Mouse (Mus musculus) limb, embryonic 10.5 days (tissue): ENCODE results near the gene Mapk8. TPM values are rescaled to one million over a fixed set of nuclear protein-coding genes. Genes with fewer than 3 reads are reported as not detected.

Experiments used
- DNase-seq: peaks from one replicate; pipeline ENCODE4 v3.0.0-alpha.2; 2017; ENCODE audit warnings: low spot score
- H3K27ac ChIP-seq: fragments of 300-500 bp; sonication (generic); 2 replicates; pipeline ENCODE4 v1.5.1; 2016; ENCODE audit warnings: mild to moderate bottlenecking
- H3K27me3 ChIP-seq: fragments of 300-500 bp; sonication (generic); 2 replicates; pipeline ENCODE4 v1.6.1; 2016; ENCODE audit warnings: low read depth, mild to moderate bottlenecking; ENCODE audit not compliant: poor library complexity, severe bottlenecking
- H3K36me3 ChIP-seq: fragments of 300-500 bp; sonication (generic); 2 replicates; pipeline ENCODE4 v1.6.1; 2016; ENCODE audit warnings: mild to moderate bottlenecking, moderate library complexity
- H3K4me1 ChIP-seq: fragments of 300-500 bp; sonication (generic); 2 replicates; pipeline ENCODE4 v1.6.1; 2016
- H3K4me3 ChIP-seq: fragments of 300-500 bp; sonication (generic); 2 replicates; pipeline ENCODE4 v1.5.1; 2016; ENCODE audit warnings: mild to moderate bottlenecking, moderate library complexity
- H3K9me3 ChIP-seq: fragments of 300-500 bp; sonication (generic); replicated peaks from 2 replicates; pipeline ENCODE4 v1.6.1; 2016; ENCODE audit warnings: mild to moderate bottlenecking
- WGBS: fragments of 180-500 bp; shearing (Covaris S2); methylation state at CpG from one replicate; pipeline ENCODE4 v1.1.7; 2016; 5-methylcytosine and 5-hydroxymethylcytosine counted together
- polyA plus RNA-seq: library from polyadenylated mRNA; unstranded; fragments of >200 nt; fragmentation: Nextera tagmentation; extraction: Ambion mirVana; gene quantifications from 2 replicates; pipeline ENCODE4 v1.2.1, GENCODE M21; 2016

The Mapk8 gene
- polyA plus RNA-seq, 1 experiment from 2014 or later = 24.6 TPM

DNA sequence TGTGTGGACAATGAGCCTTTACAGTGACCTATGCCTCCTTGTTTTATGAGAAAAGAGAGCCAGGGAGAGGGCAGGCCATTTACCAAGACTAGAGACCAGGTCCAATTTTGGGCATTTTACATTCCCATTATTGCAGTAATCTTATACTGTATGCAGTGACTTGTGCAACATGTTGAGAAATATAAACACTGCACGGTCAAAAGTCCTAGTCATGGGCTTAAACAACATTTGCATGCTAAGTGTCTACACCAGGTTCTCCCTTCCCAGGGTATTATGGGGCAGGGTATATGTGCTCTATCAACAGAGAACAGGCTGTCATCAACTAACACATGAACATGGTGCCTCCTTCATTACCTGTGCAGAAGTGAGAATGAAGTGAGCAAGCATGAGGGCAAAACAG, 72.9 kb downstream of the Mapk8 start:
- H3K27ac ChIP-seq = no peak overlapping the region
- peaks cover 17% of the 10 kb centered on the region for H3K4me1 ChIP-seq
- WGBS = 91% methylated on average over 1 of the region's 1 CpGs
- no peak for DNase-seq
- no peaks in the 10 kb centered on the region for H3K9me3 ChIP-seq
- H3K27me3 ChIP-seq = no peaks in the 10 kb centered on the region
- no peak overlapping the region for H3K4me3 ChIP-seq
- peaks cover 20% of the 10 kb centered on the region for H3K36me3 ChIP-seq

DNA sequence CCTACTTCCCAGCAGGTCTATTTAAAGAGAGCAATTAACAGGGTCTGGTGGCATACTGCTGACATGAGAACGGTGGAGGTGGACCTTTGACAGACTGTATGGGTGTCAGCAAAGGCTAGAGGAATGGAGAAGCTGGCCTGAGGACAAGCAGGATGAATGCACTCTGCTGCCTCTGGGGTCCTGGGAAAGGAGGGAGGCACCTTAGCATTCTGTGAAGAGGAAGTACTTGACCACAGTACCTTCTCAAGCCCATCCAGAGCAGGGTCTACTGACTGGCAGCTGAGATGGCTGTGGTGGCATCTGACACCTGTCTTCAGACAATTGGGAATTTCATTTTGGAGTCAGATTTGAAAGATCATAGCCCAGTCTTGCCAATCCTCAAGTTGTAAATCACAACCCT, 73.7 kb downstream of the Mapk8 start:
- Histone ChIP-seq H3K27ac (no peak overlapping the region), H3K36me3 (peaks cover 16% of the 10 kb centered on the region), H3K4me1 (peaks cover 17% of the 10 kb centered on the region), H3K9me3 (no peaks in the 10 kb centered on the region), H3K4me3 (no peak overlapping the region), H3K27me3 (no peaks in the 10 kb centered on the region)
- 38% methylated on average over 1 of the region's 1 CpGs for WGBS
- no peak for DNase-seq

DNA sequence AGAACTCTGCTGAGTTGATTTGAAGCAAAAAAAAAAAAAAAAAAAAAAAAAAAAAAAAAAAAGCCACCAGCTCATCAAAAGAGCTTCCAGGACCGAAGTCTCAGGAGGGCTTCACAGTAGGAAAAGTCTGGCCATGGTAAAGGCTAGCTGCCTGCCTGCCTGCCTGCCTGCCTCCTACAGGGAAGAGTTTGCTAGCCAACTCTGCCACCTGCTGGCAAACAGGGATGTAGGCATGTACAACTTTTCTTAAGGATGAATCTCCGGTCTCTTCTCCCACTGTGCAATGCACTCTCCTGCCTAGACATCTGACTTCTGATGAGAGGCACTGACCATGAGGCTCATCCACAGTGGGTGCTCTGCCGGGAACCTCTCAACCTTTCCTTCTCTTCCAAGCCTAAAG, 75.7 kb downstream of the Mapk8 start:
- peaks cover 6% of the 10 kb centered on the region; the same call in 1 of the 2 replicates for H3K36me3 ChIP-seq
- H3K27me3 ChIP-seq = no peaks in the 10 kb centered on the region
- H3K27ac ChIP-seq = no peak overlapping the region
- no peak overlapping the region for H3K4me3 ChIP-seq
- DNase-seq = peak; percentile 76
- WGBS = 23% methylated on average over 3 of the region's 3 CpGs
- peaks cover 17% of the 10 kb centered on the region for H3K4me1 ChIP-seq
- H3K9me3 ChIP-seq = no peaks in the 10 kb centered on the region

DNA sequence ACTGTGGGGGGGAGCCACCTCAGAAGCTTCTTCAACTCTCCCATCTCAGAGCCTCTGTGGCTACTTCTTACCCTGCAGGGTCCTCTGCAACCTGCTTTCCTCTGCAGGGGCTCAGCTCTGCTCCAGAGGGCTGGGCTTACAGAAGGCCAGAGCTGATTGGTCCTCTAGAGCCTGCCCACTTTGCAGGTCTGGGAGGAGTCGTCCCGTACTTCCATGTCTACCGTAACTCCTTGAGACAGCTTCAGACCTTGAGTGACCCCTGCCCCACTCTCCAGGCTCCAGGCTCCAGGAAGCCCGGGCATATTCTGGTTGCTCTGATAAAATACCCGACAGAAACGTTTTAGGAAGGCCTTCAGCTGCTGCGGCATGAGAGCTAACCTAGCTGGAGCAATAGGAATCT, 76.9 kb downstream of the Mapk8 start:
- 0 out of 2 replicates have a peak overlapping the region, but pooled peaks have one; percentile 28 for H3K4me3 ChIP-seq
- no peaks in the 10 kb centered on the region for H3K9me3 ChIP-seq
- WGBS = 13% methylated on average over 7 of the region's 7 CpGs
- H3K4me1 ChIP-seq = peaks cover 17% of the 10 kb centered on the region
- H3K27ac ChIP-seq = no peak overlapping the region
- H3K27me3 ChIP-seq = no peaks in the 10 kb centered on the region
- no peaks in the 10 kb centered on the region for H3K36me3 ChIP-seq
- DNase-seq = peak; percentile 39

DNA sequence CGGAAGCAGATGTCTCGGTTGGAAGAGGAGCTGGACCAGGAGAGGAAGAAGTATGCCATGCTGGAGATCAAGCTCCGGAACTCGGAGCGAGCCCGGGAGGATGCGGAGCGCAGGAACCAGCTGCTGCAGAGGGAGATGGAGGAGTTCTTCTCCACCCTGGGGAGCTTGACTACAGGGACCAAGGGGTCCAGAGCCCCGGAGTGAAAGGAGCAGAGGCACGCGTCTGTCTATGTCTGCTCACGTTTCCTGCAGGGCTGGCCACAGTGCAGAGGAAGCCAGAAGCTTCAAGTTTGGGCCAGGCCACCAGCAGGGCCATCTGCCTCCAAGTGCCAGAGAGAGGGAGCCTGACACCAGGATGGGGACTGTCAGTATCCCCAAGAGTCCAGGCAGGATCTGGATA, 77.6 kb downstream of the Mapk8 start:
- WGBS = 83% methylated on average over 12 of the region's 12 CpGs
- no peaks in the 10 kb centered on the region for H3K9me3 ChIP-seq

DNA sequence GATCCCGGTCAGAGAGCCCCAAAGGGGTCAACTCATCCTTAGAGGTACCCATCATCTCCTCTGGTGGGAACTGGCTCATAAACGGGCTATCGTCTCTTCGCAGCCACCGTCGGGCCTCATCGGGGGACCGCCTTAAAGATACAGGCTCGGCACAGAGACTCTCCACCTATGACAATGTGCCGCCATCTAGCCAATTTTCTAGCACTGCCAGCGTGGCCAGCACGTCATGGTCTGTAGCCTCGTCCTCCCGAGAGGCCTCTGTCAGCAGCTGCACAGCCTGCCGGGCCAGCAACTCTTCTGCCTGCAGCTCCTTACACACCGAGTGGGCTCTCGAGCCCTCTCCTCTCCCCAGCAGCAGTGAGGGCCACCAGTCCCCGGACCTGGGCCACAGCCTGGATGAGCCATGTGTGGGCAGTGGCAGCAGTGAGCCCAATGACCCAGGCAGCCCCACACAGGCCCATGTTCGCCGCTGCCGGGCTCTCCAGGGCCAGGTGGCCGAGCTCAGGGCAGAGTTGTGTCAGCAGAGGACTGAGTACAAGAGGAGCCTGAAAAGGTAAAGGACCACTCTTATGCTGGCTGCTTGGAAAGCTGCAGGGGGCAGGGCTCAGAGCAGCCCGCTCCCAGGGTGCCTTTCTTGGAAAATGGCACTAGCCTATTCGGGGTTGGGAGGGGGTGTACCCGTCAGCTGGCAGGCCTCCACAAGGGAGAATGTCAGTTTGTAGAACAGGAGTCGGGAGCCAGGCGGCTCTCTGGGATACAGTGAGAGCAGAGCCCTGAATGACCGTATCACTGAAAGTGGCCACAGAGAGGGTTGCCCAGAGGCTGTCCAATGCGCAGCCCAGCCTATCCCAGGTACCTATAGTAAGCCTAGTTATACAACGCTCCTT, 79.8 kb downstream of the Mapk8 start:
- DNase-seq = peak; percentile 28
- Histone ChIP-seq H3K27ac (no peak overlapping the region), H3K4me1 (peaks cover 31% of the 10 kb centered on the region), H3K9me3 (no peaks in the 10 kb centered on the region), H3K27me3 (peaks cover 17% of the 10 kb centered on the region), H3K36me3 (no peaks in the 10 kb centered on the region), H3K4me3 (no peak overlapping the region)
- WGBS = 88% methylated on average over 30 of the region's 30 CpGs

More for the DNA sequence above, 77.6 kb downstream of the Mapk8 start:
- Histone ChIP-seq H3K36me3 (no peaks in the 10 kb centered on the region), H3K27ac (no peak overlapping the region), H3K27me3 (no peaks in the 10 kb centered on the region), H3K4me1 (peaks cover 17% of the 10 kb centered on the region), H3K4me3 (no peak overlapping the region)
- peak; percentile 26 for DNase-seq

DNA sequence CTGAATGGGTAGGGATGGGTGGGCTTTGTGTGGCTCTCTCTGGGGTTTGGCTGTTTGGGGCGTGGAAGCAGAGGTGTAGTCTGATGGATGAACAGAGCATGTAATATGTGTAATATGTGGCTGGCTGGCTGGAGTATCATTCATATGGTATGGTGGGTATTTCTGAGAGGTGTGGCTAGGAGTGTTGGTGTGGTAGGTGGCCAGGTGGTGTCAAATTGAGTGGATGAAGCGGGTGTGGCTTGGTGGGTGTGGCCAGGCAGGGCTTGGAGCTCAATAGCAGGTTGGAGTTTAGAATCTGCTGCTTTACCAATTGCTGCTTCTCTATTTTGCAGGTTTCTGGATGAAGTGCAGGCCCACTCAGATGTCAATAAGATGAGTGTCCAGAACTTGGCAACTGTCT, 82.9 kb downstream of the Mapk8 start:
- Histone ChIP-seq H3K36me3 (no peaks in the 10 kb centered on the region), H3K27me3 (peaks cover 18% of the 10 kb centered on the region), H3K9me3 (no peaks in the 10 kb centered on the region), H3K4me3 (no peak overlapping the region), H3K4me1 (peaks cover 28% of the 10 kb centered on the region), H3K27ac (no peak overlapping the region)
- WGBS = 86% methylated on average over 2 of the region's 2 CpGs
- DNase-seq = no peak

DNA sequence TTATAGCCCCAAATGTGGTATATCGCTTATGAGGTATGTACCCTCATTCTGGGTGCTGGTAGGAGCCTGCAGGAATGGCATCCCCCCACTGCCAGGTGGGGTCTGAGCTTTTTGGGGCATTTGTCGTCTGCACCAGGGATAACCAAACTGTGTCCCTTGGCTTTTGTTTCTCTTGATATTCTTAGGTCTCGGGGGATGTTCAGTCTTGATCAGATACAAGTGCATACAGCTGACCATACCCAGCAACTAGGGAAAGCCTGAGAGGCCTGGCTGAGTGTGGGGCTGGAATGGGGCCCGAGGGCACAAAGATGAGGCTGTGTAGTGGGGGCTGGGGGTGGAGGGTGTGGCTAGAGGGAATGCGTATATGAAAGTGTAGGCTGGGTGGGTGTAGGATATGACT, 83.3 kb downstream of the Mapk8 start:
- 83% methylated on average over 5 of the region's 5 CpGs for WGBS

DNA sequence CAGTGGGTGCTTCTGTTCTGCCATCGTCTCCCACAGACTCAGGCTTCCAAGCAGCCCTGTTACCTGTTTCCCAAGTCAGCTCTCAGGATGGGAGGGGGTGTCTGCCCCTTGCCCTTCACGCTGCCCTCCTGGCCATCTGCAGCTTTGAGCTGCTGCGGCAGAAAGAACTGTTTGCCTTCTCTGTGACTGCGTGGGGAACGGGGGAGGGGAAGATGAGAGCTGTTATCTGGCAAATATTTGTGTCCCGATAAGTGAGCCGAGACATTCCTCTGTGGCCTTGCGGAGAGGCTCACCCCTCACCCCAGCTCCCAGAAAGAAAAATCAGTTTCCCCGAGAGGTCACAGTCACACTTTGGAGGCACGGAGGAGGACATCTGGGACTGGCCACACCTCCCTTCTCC, 84.2 kb downstream of the Mapk8 start:
- no peak overlapping the region for H3K4me3 ChIP-seq
- DNase-seq = no peak
- H3K36me3 ChIP-seq = no peaks in the 10 kb centered on the region
- peaks cover 32% of the 10 kb centered on the region for H3K4me1 ChIP-seq
- no peaks in the 10 kb centered on the region for H3K9me3 ChIP-seq
- WGBS = 29% methylated on average over 10 of the region's 10 CpGs
- peaks cover 18% of the 10 kb centered on the region for H3K27me3 ChIP-seq
- H3K27ac ChIP-seq = no peak overlapping the region

More for the DNA sequence above, 83.3 kb downstream of the Mapk8 start:
- peaks cover 28% of the 10 kb centered on the region for H3K4me1 ChIP-seq
- no peak overlapping the region for H3K27ac ChIP-seq
- peaks cover 18% of the 10 kb centered on the region for H3K27me3 ChIP-seq
- H3K36me3 ChIP-seq = no peaks in the 10 kb centered on the region
- H3K9me3 ChIP-seq = no peaks in the 10 kb centered on the region
- DNase-seq = no peak
- no peak overlapping the region for H3K4me3 ChIP-seq

DNA sequence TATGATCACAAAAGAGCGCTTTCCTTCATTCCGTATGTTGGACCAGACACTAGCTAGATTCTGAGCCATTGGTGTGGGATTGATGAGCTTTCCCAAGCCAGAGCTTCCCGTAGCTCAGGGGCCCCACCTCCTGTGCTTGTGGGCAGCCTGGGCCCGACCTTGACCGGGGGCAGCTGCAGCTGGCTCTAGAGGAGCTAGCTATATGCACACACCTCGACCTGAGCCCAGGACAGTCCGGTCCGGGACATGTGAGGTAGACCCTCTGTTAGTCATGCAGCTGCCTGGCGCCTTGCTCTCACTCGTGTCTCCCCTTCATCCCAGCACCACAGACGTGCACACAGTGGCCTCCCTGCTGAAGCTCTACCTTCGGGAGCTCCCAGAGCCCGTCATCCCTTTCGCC, 84.8 kb downstream of the Mapk8 start:
- Histone ChIP-seq H3K9me3 (no peaks in the 10 kb centered on the region), H3K4me1 (peaks cover 35% of the 10 kb centered on the region), H3K4me3 (no peak overlapping the region), H3K36me3 (no peaks in the 10 kb centered on the region), H3K27me3 (peaks cover 18% of the 10 kb centered on the region), H3K27ac (no peak overlapping the region)
- WGBS = 65% methylated on average over 14 of the region's 14 CpGs
- DNase-seq = no peak

DNA sequence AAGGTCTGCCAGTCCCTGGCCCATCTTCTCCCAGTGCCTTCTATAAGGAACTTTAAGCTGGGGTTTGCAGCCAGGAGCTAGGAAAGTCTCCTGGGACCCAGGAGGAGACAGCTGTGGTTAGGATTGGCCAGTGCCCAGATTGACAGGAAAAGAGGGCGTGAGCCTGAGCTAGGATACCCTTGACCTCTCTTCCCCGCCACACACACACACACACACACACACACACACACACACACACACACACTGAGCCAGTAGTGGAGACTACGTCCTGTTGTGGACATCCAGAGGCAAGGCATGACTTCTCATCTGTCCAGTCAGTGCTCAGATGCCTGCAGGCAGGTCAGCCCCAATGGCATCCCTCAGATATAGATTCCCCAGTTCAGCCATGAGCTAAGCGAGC, 85.4 kb downstream of the Mapk8 start:
- WGBS = 43% methylated on average over 3 of the region's 4 CpGs
- no peaks in the 10 kb centered on the region for H3K36me3 ChIP-seq
- peaks cover 18% of the 10 kb centered on the region for H3K27me3 ChIP-seq
- DNase-seq = no peak
- H3K27ac ChIP-seq = no peak overlapping the region
- peaks cover 35% of the 10 kb centered on the region for H3K4me1 ChIP-seq
- no peak overlapping the region for H3K4me3 ChIP-seq
- H3K9me3 ChIP-seq = no peaks in the 10 kb centered on the region

DNA sequence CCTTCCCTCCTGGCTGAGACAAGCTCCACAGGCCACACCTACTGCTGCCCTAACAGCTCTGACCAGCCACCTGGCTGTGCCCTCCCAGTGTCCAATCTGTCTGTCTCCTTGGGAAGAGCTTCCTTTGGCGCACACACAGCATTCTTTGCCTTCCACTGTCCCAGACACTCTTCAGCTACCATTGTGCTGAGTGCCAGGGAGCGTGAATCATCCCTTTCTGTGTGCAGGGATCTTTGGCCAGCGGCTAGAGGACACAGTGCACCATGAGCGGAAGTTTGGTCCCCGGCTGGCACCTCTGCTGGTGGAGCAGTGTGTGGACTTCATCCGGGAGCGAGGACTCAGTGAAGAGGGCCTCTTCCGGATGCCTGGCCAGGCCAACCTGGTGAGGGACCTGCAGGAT, 88.1 kb downstream of the Mapk8 start:
- H3K27me3 ChIP-seq = peaks cover 20% of the 10 kb centered on the region
- 90% methylated on average over 8 of the region's 8 CpGs for WGBS

DNA sequence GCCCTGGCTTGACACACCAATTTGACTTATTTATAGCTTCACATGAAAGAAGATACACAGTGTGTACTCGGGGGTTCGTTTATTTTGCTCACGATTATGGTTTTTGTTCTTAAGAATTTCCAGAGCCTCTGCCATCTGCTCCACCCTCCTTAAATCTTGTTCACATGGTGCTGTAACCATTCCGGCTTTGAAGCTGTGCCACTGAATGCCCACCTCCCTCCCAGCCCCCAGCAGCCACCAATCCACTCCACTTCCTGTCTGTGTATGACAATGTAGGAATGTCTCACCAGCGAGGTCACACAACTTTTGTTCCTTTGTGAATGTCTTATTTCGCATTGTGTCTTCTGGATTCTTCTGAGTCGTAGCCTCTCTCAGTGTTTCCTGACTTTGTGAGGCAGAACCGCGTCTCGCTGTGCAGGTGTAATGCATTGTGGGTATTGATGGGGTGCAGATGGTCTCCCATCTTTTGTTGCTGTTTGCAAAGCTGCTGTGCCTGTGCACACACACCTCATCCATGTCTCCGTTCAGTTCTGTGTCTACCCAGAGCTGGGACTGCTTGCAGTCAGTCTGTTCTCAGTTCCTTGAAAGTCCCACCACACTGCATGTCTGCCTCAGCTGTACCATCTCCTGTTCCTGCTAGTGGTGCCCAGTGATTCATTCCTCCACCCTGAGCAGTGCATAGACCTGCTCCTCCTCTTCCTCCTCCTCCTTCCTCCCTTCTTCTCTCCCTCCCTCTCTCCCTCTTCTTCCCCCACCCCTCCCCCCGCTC, 89.2 kb downstream of the Mapk8 start:
- Histone ChIP-seq H3K27me3 (peaks cover 20% of the 10 kb centered on the region), H3K9me3 (no peaks in the 10 kb centered on the region), H3K27ac (no peak overlapping the region), H3K36me3 (no peaks in the 10 kb centered on the region), H3K4me1 (peaks cover 35% of the 10 kb centered on the region), H3K4me3 (no peak overlapping the region)
- no peak for DNase-seq
- WGBS = 82% methylated on average over 12 of the region's 12 CpGs

More for the DNA sequence above, 88.1 kb downstream of the Mapk8 start:
- H3K4me3 ChIP-seq = no peak overlapping the region
- H3K9me3 ChIP-seq = no peaks in the 10 kb centered on the region
- peaks cover 41% of the 10 kb centered on the region for H3K4me1 ChIP-seq
- no peak overlapping the region for H3K27ac ChIP-seq
- no peak for DNase-seq
- H3K36me3 ChIP-seq = no peaks in the 10 kb centered on the region
